Mouse (Mus musculus) hindbrain, postnatal 0 days (tissue): ENCODE measurements around the gene Acat3. TPM values are rescaled to one million over a fixed set of nuclear protein-coding genes. Genes with fewer than 3 reads are reported as not detected.

Experiments used
- ATAC-seq: fragments of 200-750 bp; cut with Nextera tagmentation; 2 replicates; pipeline ENCODE4 v1.8.0; 2017; ENCODE audit warnings: mild to moderate bottlenecking, moderate TSS enrichment, moderate library complexity
- DNase-seq: peaks from one replicate; pipeline ENCODE4 v3.0.0-alpha.2; 2015; ENCODE audit warnings: low spot score
- H3K27ac ChIP-seq: fragments of 300-500 bp; sonication (generic); 2 replicates; pipeline ENCODE4 v1.5.1; 2014; ENCODE audit warnings: mild to moderate bottlenecking
- H3K27me3 ChIP-seq: fragments of 300-500 bp; sonication (generic); 2 replicates; pipeline ENCODE4 v1.6.1; 2014; ENCODE audit warnings: low read length, mixed read lengths; ENCODE audit not compliant: insufficient read depth
- H3K36me3 ChIP-seq: fragments of 300-500 bp; sonication (generic); 2 replicates; pipeline ENCODE4 v1.6.1; 2014; ENCODE audit warnings: low read length, mixed read lengths; ENCODE audit not compliant: insufficient read depth
- H3K4me1 ChIP-seq: fragments of 300-500 bp; sonication (generic); 2 replicates; pipeline ENCODE4 v1.6.1; 2014; ENCODE audit warnings: antibody characterized with exemption, low read length, mixed read lengths; ENCODE audit not compliant: insufficient read depth
- H3K4me2 ChIP-seq: fragments of 300-500 bp; sonication (generic); 2 replicates; pipeline ENCODE4 v1.6.1; 2014; ENCODE audit warnings: low read depth, mild to moderate bottlenecking, low read length, moderate library complexity, mixed read lengths
- H3K4me3 ChIP-seq: fragments of 300-500 bp; sonication (generic); 2 replicates; pipeline ENCODE4 v1.5.1; 2014; ENCODE audit warnings: low read length
- H3K9ac ChIP-seq: fragments of 300-500 bp; sonication (generic); replicated peaks from 2 replicates; pipeline ENCODE4 v1.6.1; 2014; ENCODE audit warnings: mild to moderate bottlenecking, low read length, moderate library complexity, mixed read lengths
- H3K9me3 ChIP-seq: fragments of 300-500 bp; sonication (generic); 2 replicates; pipeline ENCODE4 v1.6.1; 2016; ENCODE audit warnings: low read length, mixed read lengths
- CTCF ChIP-seq: IDR thresholded peaks from 2 replicates; pipeline ENCODE4 v1.5.1; 2016; ENCODE audit warnings: antibody characterized with exemption, control low read depth, low read depth
- WGBS: fragments of 180-500 bp; shearing (Covaris S2); extraction: QIAGEN DNeasy Blood & Tissue Kit; methylation state at CpG from one replicate; pipeline ENCODE4 v1.1.7; 2014; 5-methylcytosine and 5-hydroxymethylcytosine counted together
- polyA plus RNA-seq: library from polyadenylated mRNA; unstranded; fragments of >200 nt; fragmentation: Nextera tagmentation; extraction: Ambion mirVana; gene quantifications from 2 replicates; pipeline ENCODE4 v1.2.1, GENCODE M21; 2015
- total RNA-seq: library from RNA; depleted of rRNA; stranded (reverse); fragments of >200 nt; gene quantifications from 2 replicates; pipeline ENCODE4 v1.2.3, GENCODE M21; 2014; rRNA removed

The Acat3 gene
- total and polyA plus RNA-seq, 2 experiments from 2014 or later = 0.75 to 0.94 TPM

GRCm38 (mm10) chr17:12891054-12891453, 49.3 kb downstream of the Acat3 start:
- H3K4me3 ChIP-seq = no peak overlapping the region
- H3K36me3 ChIP-seq = no peaks in the 10 kb centered on the region; the same call in 1 of the 2 replicates
- no peak for TF ChIP-seq CTCF
- no peaks in the 10 kb centered on the region for H3K4me1 ChIP-seq
- H3K9ac ChIP-seq = no peak overlapping the region
- H3K27ac ChIP-seq = no peak overlapping the region
- no peak overlapping the region for H3K4me2 ChIP-seq
- ATAC-seq (no peak), DNase-seq (no peak)
- 66% methylated on average over 4 of the region's 4 CpGs for WGBS
- H3K9me3 ChIP-seq = no peaks in the 10 kb centered on the region
- no peaks in the 10 kb centered on the region for H3K27me3 ChIP-seq

- H3K9me3 ChIP-seq = no peaks in the 10 kb centered on the region
- H3K4me2 ChIP-seq = no peak overlapping the region
- H3K4me3 ChIP-seq = no peak overlapping the region
Observed at GRCm38 (mm10) chr17:12887021-12887775, 53.2 kb downstream of the Acat3 start.

GRCm38 (mm10) chr17:12886620-12887019, 53.8 kb downstream of the Acat3 start:
- no peak for TF ChIP-seq CTCF
- WGBS = 45% methylated on average over 6 of the region's 6 CpGs
- no peak for ATAC-seq
- no peak for DNase-seq
- Histone ChIP-seq H3K9ac (no peak overlapping the region), H3K4me2 (no peak overlapping the region), H3K9me3 (no peaks in the 10 kb centered on the region), H3K27ac (no peak overlapping the region), H3K4me1 (no peaks in the 10 kb centered on the region), H3K36me3 (no peaks in the 10 kb centered on the region), H3K4me3 (no peak overlapping the region), H3K27me3 (no peaks in the 10 kb centered on the region)

More at GRCm38 (mm10) chr17:12887021-12887775, 53.2 kb downstream of the Acat3 start:
- Histone ChIP-seq H3K27me3 (no peaks in the 10 kb centered on the region), H3K36me3 (no peaks in the 10 kb centered on the region), H3K9ac (no peak overlapping the region), H3K27ac (no peak overlapping the region), H3K4me1 (no peaks in the 10 kb centered on the region)
- DNase-seq = peak; percentile 44
- ATAC-seq = no peak
- TF ChIP-seq CTCF = no peak
- WGBS = 60% methylated on average over 15 of the region's 15 CpGs

- DNase-seq = no peak
- Histone ChIP-seq H3K4me1 (no peaks in the 10 kb centered on the region), H3K4me3 (no peak overlapping the region), H3K36me3 (no peaks in the 10 kb centered on the region), H3K4me2 (no peak overlapping the region), H3K9me3 (no peaks in the 10 kb centered on the region), H3K27ac (no peak overlapping the region), H3K27me3 (no peaks in the 10 kb centered on the region), H3K9ac (no peak overlapping the region)
- 75% methylated on average over 1 of the region's 1 CpGs for WGBS
- no peak for TF ChIP-seq CTCF
- no peak for ATAC-seq
Observed at GRCm38 (mm10) chr17:12881216-12881615, 59.2 kb downstream of the Acat3 start.

- Histone ChIP-seq H3K27ac (no peak overlapping the region), H3K4me2 (peak overlapping the region; percentile 49), H3K27me3 (no peaks in the 10 kb centered on the region), H3K9me3 (no peaks in the 10 kb centered on the region), H3K9ac (no peak overlapping the region; the same call in 1 of the 2 replicates), H3K4me3 (peak overlapping the region; percentile 16; the same call in 1 of the 2 replicates), H3K4me1 (no peaks in the 10 kb centered on the region), H3K36me3 (no peaks in the 10 kb centered on the region)
- 4% methylated on average over 14 of the region's 14 CpGs for WGBS
- TF ChIP-seq CTCF = peak; percentile 85
- DNase-seq (peak; percentile 93), ATAC-seq (peak; percentile 85)
Observed at GRCm38 (mm10) chr17:12880178-12880577, 60.2 kb downstream of the Acat3 start.

- Histone ChIP-seq H3K4me2 (no peak within 1 kb of the TSS), H3K9ac (no peak within 1 kb of the TSS), H3K36me3 (no peaks in the 10 kb centered on the region), H3K4me3 (no peak within 1 kb of the TSS), H3K9me3 (no peaks in the 10 kb centered on the region), H3K27me3 (no peaks in the 10 kb centered on the region), H3K27ac (no peak within 1 kb of the TSS), H3K4me1 (no peaks in the 10 kb centered on the region)
- 84% methylated on average over 5 of the region's 5 CpGs for WGBS
- no peak for DNase-seq
- no peak for TF ChIP-seq CTCF
- no peak for ATAC-seq
Observed at GRCm38 (mm10) chr17:12875734-12876133, 64.7 kb downstream of the Acat3 start, which contains the start of gene Mrgprh. Gene Mrgprh (plus strand): TSS chr17:12876034.

Other genes starting within 250 kb of the Acat3 start
- gene Igf2r, start 170.9 kb downstream of the Acat3 start, total RNA-seq = 30.7 and 30.9 TPM in 2 replicates
- 4.2 and 4.7 TPM in 2 replicates for gene Igf2r, start 170.9 kb downstream of the Acat3 start, polyA plus RNA-seq
- gene Mas1, start 72.5 kb downstream of the Acat3 start, total RNA-seq = 0.10 TPM in 1 of 2 replicates, not detected in the other
- 0.19 and 0.32 TPM in 2 replicates for gene Mas1, start 72.5 kb downstream of the Acat3 start, polyA plus RNA-seq
- gene Mrgprh, start 64.6 kb downstream of the Acat3 start, total RNA-seq = not detected in 2 replicates
- not detected in 2 replicates for gene Mrgprh, start 64.6 kb downstream of the Acat3 start, polyA plus RNA-seq
- 0.94 and 2.4 TPM in 2 replicates for gene Pnldc1, start 30.4 kb downstream of the Acat3 start, total RNA-seq
- 1.8 and 2.0 TPM in 2 replicates for gene Pnldc1, start 30.4 kb downstream of the Acat3 start, polyA plus RNA-seq
- 310 and 510 TPM in 2 replicates for gene Tcp1, start 24.9 kb downstream of the Acat3 start, total RNA-seq
- gene Tcp1, start 24.9 kb downstream of the Acat3 start, polyA plus RNA-seq = 350 TPM in 2 replicates
- 34.1 and 46.9 TPM in 2 replicates for gene Mrpl18, start 24.3 kb downstream of the Acat3 start, total RNA-seq
- gene Mrpl18, start 24.3 kb downstream of the Acat3 start, polyA plus RNA-seq = 116 and 123 TPM in 2 replicates
- gene Acat2, start 20.1 kb upstream of the Acat3 start, total RNA-seq = 155 and 161 TPM in 2 replicates
- gene Acat2, start 20.1 kb upstream of the Acat3 start, polyA plus RNA-seq = 212 and 215 TPM in 2 replicates
- gene Wtap, start 53.6 kb upstream of the Acat3 start, total RNA-seq = 48.9 and 54.2 TPM in 2 replicates
- gene Wtap, start 53.6 kb upstream of the Acat3 start, polyA plus RNA-seq = 123 and 126 TPM in 2 replicates
- gene Sod2, start 66.2 kb upstream of the Acat3 start, total RNA-seq = 229 and 295 TPM in 2 replicates
- 149 and 155 TPM in 2 replicates for gene Sod2, start 66.2 kb upstream of the Acat3 start, polyA plus RNA-seq
- 0.73 TPM in 1 of 2 replicates, not detected in the other for gene Gpr31b, start 111.7 kb upstream of the Acat3 start, total RNA-seq
- not detected in 2 replicates for gene Gpr31b, start 111.7 kb upstream of the Acat3 start, polyA plus RNA-seq
- 0.18 TPM in 1 of 2 replicates, not detected in the other for gene Tcp10b, start 120.5 kb upstream of the Acat3 start, total RNA-seq
- gene Tcp10b, start 120.5 kb upstream of the Acat3 start, polyA plus RNA-seq = 0.28 and 0.31 TPM in 2 replicates
- gene Unc93a, start 191.2 kb upstream of the Acat3 start, total RNA-seq = not detected in 2 replicates
- gene Unc93a, start 191.2 kb upstream of the Acat3 start, polyA plus RNA-seq = 0.08 TPM in 1 of 2 replicates, not detected in the other